Mouse (Mus musculus): ENCODE measurements around the gene Lat2. TPM values are rescaled to one million over a fixed set of nuclear protein-coding genes. Genes with fewer than 3 reads are reported as not detected.

The Lat2 gene
- polyA plus RNA-seq, 1 experiment from 2014 or later, result 1.5 TPM

GRCm38 (mm10) chr5:134551233-134552109, 63.4 kb downstream of the Lat2 start:
- Histone ChIP-seq H3K36me3 (replicated peaks; ENCODE audit: control insufficient read depth, insufficient read depth) (0 out of 2 replicates have a peak, but pooled peaks cover 6% of the 10 kb centered on the region), H3K27me3 (ENCODE audit: control insufficient read depth, insufficient read depth, low read length) (no peaks in the 10 kb centered on the region), H3K4me3 (replicated peaks; ENCODE audit: low read length) (peak overlapping the region; percentile 99), H3K9ac (peak overlapping the region; percentile 99), H3K4me2 (replicated peaks) (peak overlapping the region; percentile 88), H3K27ac (peak overlapping the region; percentile 99), H3K9me3 (ENCODE audit: control insufficient read depth, low read length) (no peaks in the 10 kb centered on the region), H3K4me1 (replicated peaks; ENCODE audit: control insufficient read depth, insufficient read depth, low read length) (peaks cover 55% of the 10 kb centered on the region)
- DNase-seq (ENCODE audit: low spot score) (peak; percentile 53), ATAC-seq (ENCODE audit: low FRiP score) (peak; percentile 34)
- under 1% methylated on average over 51 of the region's 52 CpGs for WGBS

GRCm38 (mm10) chr5:134550836-134551232, 64.0 kb downstream of the Lat2 start:
- peak overlapping the region; percentile 88 for H3K4me2 ChIP-seq (replicated peaks)
- H3K9me3 ChIP-seq (ENCODE audit: control insufficient read depth, low read length), result no peaks in the 10 kb centered on the region
- DNase-seq (ENCODE audit: low spot score), result no peak
- WGBS, result 7% methylated on average over 6 of the region's 6 CpGs
- ATAC-seq (ENCODE audit: low FRiP score), result no peak
- H3K4me1 ChIP-seq (replicated peaks; ENCODE audit: control insufficient read depth, insufficient read depth, low read length), result peaks cover 56% of the 10 kb centered on the region
- no peaks in the 10 kb centered on the region for H3K27me3 ChIP-seq (ENCODE audit: control insufficient read depth, insufficient read depth, low read length)
- H3K27ac ChIP-seq, result peak overlapping the region; percentile 99
- H3K4me3 ChIP-seq (replicated peaks; ENCODE audit: low read length), result peak overlapping the region; percentile 99
- H3K36me3 ChIP-seq (replicated peaks; ENCODE audit: control insufficient read depth, insufficient read depth), result 0 out of 2 replicates have a peak, but pooled peaks cover 6% of the 10 kb centered on the region
- peak overlapping the region; percentile 99 for H3K9ac ChIP-seq

Small RNA genes lying within 50 kb of the gene (microRNA-seq; reads per million reads assigned to microRNA genes)
- not detected for gene Mir7228

Other genes starting within 250 kb of the Lat2 start
- 57.1 and 57.3 TPM in 2 replicates for gene Gtf2ird1, start 158.3 kb downstream of the Lat2 start, polyA plus RNA-seq (2014; fragmentation: Nextera tagmentation; extraction: Ambion mirVana)
- 16.3 and 16.8 TPM in 2 replicates for gene Clip2, start 62.6 kb downstream of the Lat2 start, polyA plus RNA-seq (2014; fragmentation: Nextera tagmentation; extraction: Ambion mirVana)
- 0.25 and 0.39 TPM in 2 replicates for gene Syna, start 54.9 kb downstream of the Lat2 start, polyA plus RNA-seq (2014; fragmentation: Nextera tagmentation; extraction: Ambion mirVana)
- 174 and 178 TPM in 2 replicates for gene Rfc2, start 33.7 kb downstream of the Lat2 start, polyA plus RNA-seq (2014; fragmentation: Nextera tagmentation; extraction: Ambion mirVana)
- 329 and 343 TPM in 2 replicates for gene Eif4h, start 24.5 kb upstream of the Lat2 start, polyA plus RNA-seq (2014; fragmentation: Nextera tagmentation; extraction: Ambion mirVana)
- 25.5 and 26.4 TPM in 2 replicates for gene Limk1, start 73.6 kb upstream of the Lat2 start, polyA plus RNA-seq (2014; fragmentation: Nextera tagmentation; extraction: Ambion mirVana)
- 17.9 and 21.4 TPM in 2 replicates for gene Eln, start 132.3 kb upstream of the Lat2 start, polyA plus RNA-seq (2014; fragmentation: Nextera tagmentation; extraction: Ambion mirVana)

Data from hindbrain, embryonic 14.5 days (tissue).